Mouse (Mus musculus) sigmoid colon, adult 10 weeks (tissue): ENCODE results near the gene Mex3d. TPM values are rescaled to one million over a fixed set of nuclear protein-coding genes. Genes with fewer than 3 reads are reported as not detected.

Experiments used
- polyA plus RNA-seq: library from polyadenylated mRNA; stranded (reverse); fragments of 350-450 nt; fragmentation: Illumina TruSeq; extraction: RNeasy Lipid Tissue Mini Kit (QIAGEN cat#74804); gene quantifications from one replicate; pipeline ENCODE4 v1.2.3, GENCODE M21; 2014; ENCODE audit warnings: low read depth, low replicate concordance

Gene Mex3d
- polyA plus RNA-seq, result 6.1 TPM

GRCm38 (mm10) chr10:80387522-80387959 is at the start of gene Mex3d:
Gene Mex3d (minus strand): TSS chr10:80387659.

GRCm38 (mm10) chr10:80433513-80434232 is 46.2 kb upstream of the Mex3d start, which contains the start of gene Tcf3:
Gene Tcf3 (minus strand): TSS chr10:80433647.

GRCm38 (mm10) chr10:80406684-80407501 is 19.4 kb upstream of the Mex3d start, which contains the start of gene Uqcr11:
Gene Uqcr11 (minus strand): TSS chr10:80406830.

GRCm38 (mm10) chr10:80399191-80399972 is 11.9 kb upstream of the Mex3d start, which contains the start of gene Mbd3:
Gene Mbd3 (minus strand): TSS chr10:80399550.

GRCm38 (mm10) chr10:80356001-80356682 is 31.3 kb downstream of the Mex3d start, which contains the start of gene Plk5:
Gene Plk5 (plus strand): TSS chr10:80356459.

GRCm38 (mm10) chr10:80348244-80348781 is 39.1 kb downstream of the Mex3d start, which contains the start of gene Adamtsl5:
Gene Adamtsl5 (minus strand): TSS chr10:80348412.

Other genes with a start within 250 kb of the Mex3d start
- 0.50 TPM for gene Atp5d, start 249.0 kb downstream of the Mex3d start, polyA plus RNA-seq
- not detected for gene Cbarp, start 246.8 kb downstream of the Mex3d start, polyA plus RNA-seq
- 13.1 TPM for gene Midn, start 239.4 kb downstream of the Mex3d start, polyA plus RNA-seq
- 23.0 TPM for gene Cirbp, start 221.7 kb downstream of the Mex3d start, polyA plus RNA-seq
- gene 1600002K03Rik, start 214.7 kb downstream of the Mex3d start, polyA plus RNA-seq, result not detected
- 0.79 TPM for gene Efna2, start 208.2 kb downstream of the Mex3d start, polyA plus RNA-seq
- gene Mum1, start 161.2 kb downstream of the Mex3d start, polyA plus RNA-seq, result 4.9 TPM
- gene Ndufs7, start 138.5 kb downstream of the Mex3d start, polyA plus RNA-seq, result 12.8 TPM
- not detected for gene Gamt, start 126.6 kb downstream of the Mex3d start, polyA plus RNA-seq
- 27.3 TPM for gene Dazap1, start 126.2 kb downstream of the Mex3d start, polyA plus RNA-seq
- 2.1 TPM for gene Rps15, start 95.2 kb downstream of the Mex3d start, polyA plus RNA-seq
- not detected for gene Apc2, start 91.7 kb downstream of the Mex3d start, polyA plus RNA-seq
- 0.98 TPM for gene 2310011J03Rik, start 67.1 kb downstream of the Mex3d start, polyA plus RNA-seq
- not detected for gene Pcsk4, start 58.2 kb downstream of the Mex3d start, polyA plus RNA-seq
- gene Reep6, start 57.7 kb downstream of the Mex3d start, polyA plus RNA-seq, result 0.88 TPM
- gene Adamtsl5, start 39.2 kb downstream of the Mex3d start, polyA plus RNA-seq, result 0.57 TPM
- gene Plk5, start 31.2 kb downstream of the Mex3d start, polyA plus RNA-seq, result not detected
- not detected for gene Mbd3, start 11.9 kb upstream of the Mex3d start, polyA plus RNA-seq
- gene Uqcr11, start 19.2 kb upstream of the Mex3d start, polyA plus RNA-seq, result not detected
- gene Tcf3, start 46.0 kb upstream of the Mex3d start, polyA plus RNA-seq, result 3.2 TPM
- not detected for gene Onecut3, start 107.2 kb upstream of the Mex3d start, polyA plus RNA-seq
- not detected for gene Atp8b3, start 151.5 kb upstream of the Mex3d start, polyA plus RNA-seq
- 0.66 TPM for gene Rexo1, start 173.9 kb upstream of the Mex3d start, polyA plus RNA-seq
- 2.7 TPM for gene Klf16, start 189.7 kb upstream of the Mex3d start, polyA plus RNA-seq
- gene Abhd17a, start 202.7 kb upstream of the Mex3d start, polyA plus RNA-seq, result not detected
- gene Scamp4, start 215.2 kb upstream of the Mex3d start, polyA plus RNA-seq, result 1.9 TPM
- gene Adat3, start 215.2 kb upstream of the Mex3d start, polyA plus RNA-seq, result not detected
- gene Gm49322, start 218.4 kb upstream of the Mex3d start, polyA plus RNA-seq, result not detected
- 1.1 TPM for gene Csnk1g2, start 235.2 kb upstream of the Mex3d start, polyA plus RNA-seq